Mouse (Mus musculus) hindbrain, postnatal 0 days (tissue): Measurements from ENCODE around the gene Acvr1. TPM values are rescaled to one million over a fixed set of nuclear protein-coding genes. Genes with fewer than 3 reads are reported as not detected.

Experiments used
- ATAC-seq: fragments of 200-750 bp; cut with Nextera tagmentation; 2 replicates; pipeline ENCODE4 v1.8.0; 2017; ENCODE audit warnings: mild to moderate bottlenecking, moderate TSS enrichment, moderate library complexity
- DNase-seq: peaks from one replicate; pipeline ENCODE4 v3.0.0-alpha.2; 2015; ENCODE audit warnings: low spot score
- H3K27ac ChIP-seq: fragments of 300-500 bp; sonication (generic); 2 replicates; pipeline ENCODE4 v1.5.1; 2014; ENCODE audit warnings: mild to moderate bottlenecking
- H3K27me3 ChIP-seq: fragments of 300-500 bp; sonication (generic); 2 replicates; pipeline ENCODE4 v1.6.1; 2014; ENCODE audit warnings: low read length, mixed read lengths; ENCODE audit not compliant: insufficient read depth
- H3K36me3 ChIP-seq: fragments of 300-500 bp; sonication (generic); 2 replicates; pipeline ENCODE4 v1.6.1; 2014; ENCODE audit warnings: low read length, mixed read lengths; ENCODE audit not compliant: insufficient read depth
- H3K4me1 ChIP-seq: fragments of 300-500 bp; sonication (generic); 2 replicates; pipeline ENCODE4 v1.6.1; 2014; ENCODE audit warnings: antibody characterized with exemption, low read length, mixed read lengths; ENCODE audit not compliant: insufficient read depth
- H3K4me2 ChIP-seq: fragments of 300-500 bp; sonication (generic); 2 replicates; pipeline ENCODE4 v1.6.1; 2014; ENCODE audit warnings: low read depth, mild to moderate bottlenecking, low read length, moderate library complexity, mixed read lengths
- H3K4me3 ChIP-seq: fragments of 300-500 bp; sonication (generic); 2 replicates; pipeline ENCODE4 v1.5.1; 2014; ENCODE audit warnings: low read length
- H3K9ac ChIP-seq: fragments of 300-500 bp; sonication (generic); replicated peaks from 2 replicates; pipeline ENCODE4 v1.6.1; 2014; ENCODE audit warnings: mild to moderate bottlenecking, low read length, moderate library complexity, mixed read lengths
- H3K9me3 ChIP-seq: fragments of 300-500 bp; sonication (generic); 2 replicates; pipeline ENCODE4 v1.6.1; 2016; ENCODE audit warnings: low read length, mixed read lengths
- CTCF ChIP-seq: IDR thresholded peaks from 2 replicates; pipeline ENCODE4 v1.5.1; 2016; ENCODE audit warnings: antibody characterized with exemption, control low read depth, low read depth
- WGBS: fragments of 180-500 bp; shearing (Covaris S2); extraction: QIAGEN DNeasy Blood & Tissue Kit; methylation state at CpG from one replicate; pipeline ENCODE4 v1.1.7; 2014; 5-methylcytosine and 5-hydroxymethylcytosine counted together
- polyA plus RNA-seq: library from polyadenylated mRNA; unstranded; fragments of >200 nt; fragmentation: Nextera tagmentation; extraction: Ambion mirVana; gene quantifications from 2 replicates; pipeline ENCODE4 v1.2.1, GENCODE M21; 2015
- total RNA-seq: library from RNA; depleted of rRNA; stranded (reverse); fragments of >200 nt; gene quantifications from 2 replicates; pipeline ENCODE4 v1.2.3, GENCODE M21; 2014

Gene Acvr1
- total and polyA plus RNA-seq, 2 experiments from 2014 or later: 4.9 to 12.5 TPM

GRCm38 (mm10) chr2:58476956-58477715 lies 89.8 kb downstream of the Acvr1 start:
- Histone ChIP-seq H3K27ac (no peak overlapping the region), H3K36me3 (no peaks in the 10 kb centered on the region), H3K9ac (no peak overlapping the region), H3K4me2 (no peak overlapping the region), H3K27me3 (no peaks in the 10 kb centered on the region), H3K4me1 (no peaks in the 10 kb centered on the region), H3K4me3 (no peak overlapping the region), H3K9me3 (no peaks in the 10 kb centered on the region)
- WGBS: 65% methylated on average over 12 of the region's 12 CpGs
- TF ChIP-seq CTCF: peak; percentile 80
- ATAC-seq (peak; percentile 75), DNase-seq (peak; percentile 91)

DNA sequence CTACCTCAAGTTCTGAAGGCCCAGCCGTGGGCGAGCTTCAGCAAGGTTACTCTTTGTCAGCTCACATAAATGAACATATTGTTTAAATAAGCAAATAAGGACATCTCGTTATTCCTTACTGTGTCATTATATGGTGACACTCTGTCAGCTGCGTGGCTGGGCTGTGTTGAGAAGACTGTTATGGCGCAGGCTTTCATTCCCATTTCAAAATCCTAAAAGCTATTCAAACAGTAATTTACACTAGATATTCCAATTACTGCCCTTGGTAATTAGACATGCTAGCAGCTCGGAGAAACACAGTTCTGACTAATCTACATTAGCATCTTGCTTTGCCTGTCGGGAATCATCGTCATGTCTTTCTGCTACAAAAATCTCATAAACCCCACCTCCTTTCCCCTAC lies 91.4 kb downstream of the Acvr1 start:
- WGBS: 81% methylated on average over 8 of the region's 8 CpGs
- Histone ChIP-seq H3K9ac (no peak overlapping the region), H3K36me3 (no peaks in the 10 kb centered on the region; the same call in 1 of the 2 replicates), H3K4me3 (no peak overlapping the region), H3K4me2 (no peak overlapping the region), H3K27ac (no peak overlapping the region), H3K27me3 (no peaks in the 10 kb centered on the region), H3K4me1 (no peaks in the 10 kb centered on the region), H3K9me3 (no peaks in the 10 kb centered on the region)
- ATAC-seq (no peak), DNase-seq (no peak)
- TF ChIP-seq CTCF: no peak

DNA sequence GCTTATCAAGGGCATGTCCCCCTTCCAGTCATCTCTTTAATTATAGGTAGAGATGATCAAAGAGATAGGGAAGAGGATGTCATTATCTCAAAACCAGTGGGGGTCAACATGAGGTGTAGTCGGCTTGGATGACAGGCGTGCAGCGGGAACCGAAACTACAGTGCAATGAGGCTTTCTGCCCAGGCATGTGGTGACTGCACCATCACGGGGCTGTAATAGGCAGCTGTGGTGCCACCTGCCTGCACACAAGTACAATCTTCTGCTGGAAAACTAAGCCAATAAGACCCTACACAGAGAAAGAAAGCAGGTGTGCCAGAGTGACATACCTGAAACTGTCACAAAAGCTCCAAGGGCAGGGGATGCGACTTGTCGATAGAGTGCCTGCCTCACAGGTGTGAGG lies 96.7 kb downstream of the Acvr1 start:
- Histone ChIP-seq H3K27ac (no peak overlapping the region), H3K9ac (no peak overlapping the region), H3K4me1 (no peaks in the 10 kb centered on the region), H3K36me3 (peaks cover 25% of the 10 kb centered on the region; the same call in 1 of the 2 replicates), H3K9me3 (no peaks in the 10 kb centered on the region), H3K4me2 (no peak overlapping the region), H3K27me3 (no peaks in the 10 kb centered on the region), H3K4me3 (no peak overlapping the region)
- TF ChIP-seq CTCF: no peak
- no peak for ATAC-seq
- 91% methylated on average over 7 of the region's 7 CpGs for WGBS
- no peak for DNase-seq

- no peak within 1 kb of the TSS for H3K9ac ChIP-seq
These were observed 97.1 kb downstream of the Acvr1 start, which contains the start of gene Gm17409 for GRCm38 (mm10) chr2:58469816-58470215. Gm17409 (plus strand) TSS chr2:58470116.

GRCm38 (mm10) chr2:58458820-58459371 lies 108.1 kb downstream of the Acvr1 start:
- TF ChIP-seq CTCF: peak; percentile 61
- Histone ChIP-seq H3K27ac (no peak overlapping the region), H3K4me1 (no peaks in the 10 kb centered on the region), H3K4me2 (no peak overlapping the region), H3K9ac (no peak overlapping the region), H3K27me3 (no peaks in the 10 kb centered on the region), H3K9me3 (no peaks in the 10 kb centered on the region), H3K36me3 (peaks cover 28% of the 10 kb centered on the region), H3K4me3 (no peak overlapping the region)
- DNase-seq (peak; percentile 40), ATAC-seq (peak; percentile 55; the same call in 1 of the 2 replicates)
- WGBS: 78% methylated on average over 14 of the region's 14 CpGs

More at GRCm38 (mm10) chr2:58469816-58470215, 97.1 kb downstream of the Acvr1 start, which contains the start of gene Gm17409:
- Histone ChIP-seq H3K27ac (no peak within 1 kb of the TSS), H3K4me1 (no peaks in the 10 kb centered on the region), H3K9me3 (no peaks in the 10 kb centered on the region), H3K4me3 (no peak within 1 kb of the TSS), H3K36me3 (peaks cover 30% of the 10 kb centered on the region; the same call in 1 of the 2 replicates), H3K4me2 (no peak within 1 kb of the TSS), H3K27me3 (no peaks in the 10 kb centered on the region)
- no peak for DNase-seq
- WGBS: 91% methylated on average over 7 of the region's 7 CpGs
- TF ChIP-seq CTCF: no peak
- no peak for ATAC-seq

- H3K4me2 ChIP-seq: no peak overlapping the region
- H3K36me3 ChIP-seq: peaks cover 22% of the 10 kb centered on the region
- H3K9ac ChIP-seq: no peak overlapping the region
- WGBS: 97% methylated on average over 5 of the region's 5 CpGs
- no peaks in the 10 kb centered on the region for H3K27me3 ChIP-seq
- no peaks in the 10 kb centered on the region for H3K9me3 ChIP-seq
- DNase-seq: no peak
- H3K4me1 ChIP-seq: no peaks in the 10 kb centered on the region
- peak; percentile 31 for TF ChIP-seq CTCF
- H3K27ac ChIP-seq: no peak overlapping the region
- no peak overlapping the region for H3K4me3 ChIP-seq
- no peak for ATAC-seq
These were observed 109.5 kb downstream of the Acvr1 start for GRCm38 (mm10) chr2:58457488-58457865.
